Mouse (Mus musculus) left cerebral cortex, postnatal 36 days (tissue): Measurements from ENCODE around the gene Olfr843. TPM values are rescaled to one million over a fixed set of nuclear protein-coding genes. Genes with fewer than 3 reads are reported as not detected.

Experiments
- DNase-seq, 2 experiments: peaks; one replicate each; pipeline ENCODE4 v3.0.0; 2021 to 2022; ENCODE audit warnings: low spot score in 2 of 2, mixed read lengths in 1 of 2
- intact Hi-C: fragments of 180-260 bp; cut with DNase I; formaldehyde crosslinking; loops from one replicate; pipeline ENCODE4 v1.15.1; 2025
- total RNA-seq, 2 experiments: library from RNA; stranded (reverse); gene quantifications; 2 replicates each; pipeline ENCODE4 v1.2.3; 2021

Gene Olfr843
- total RNA-seq: not detected

- DNase-seq: no peak
Observed at GRCm38 (mm10) chr9:19251887-19252286, at the start of gene Olfr843. Gene Olfr843 (minus strand): TSS chr9:19251987.

More at GRCm38 (mm10) chr9:19251887-19252286, at the start of gene Olfr843:
- intact Hi-C loops: no loop called here

Other genes with a start within 250 kb of the Olfr843 start
- gene Olfr835, start 219.3 kb downstream of the Olfr843 start, total RNA-seq: not detected
- not detected for gene Olfr836, start 131.6 kb downstream of the Olfr843 start, total RNA-seq
- gene Olfr837, start 115.7 kb downstream of the Olfr843 start, total RNA-seq: not detected
- gene Olfr839-ps1, start 74.7 kb downstream of the Olfr843 start, total RNA-seq: under 1 TPM in 1 of 2 experiments, not detected in 1; 0.09 TPM
- gene Olfr844, start 64.4 kb upstream of the Olfr843 start, total RNA-seq: not detected
- not detected for gene Olfr845, start 84.5 kb upstream of the Olfr843 start, total RNA-seq
- not detected for gene Olfr846, start 112.0 kb upstream of the Olfr843 start, total RNA-seq
- not detected for gene Olfr847, start 126.7 kb upstream of the Olfr843 start, total RNA-seq
- not detected for gene Olfr849, start 188.3 kb upstream of the Olfr843 start, total RNA-seq
- gene Olfr850, start 226.3 kb upstream of the Olfr843 start, total RNA-seq: not detected
- gene Olfr851, start 241.3 kb upstream of the Olfr843 start, total RNA-seq: not detected